Mouse (Mus musculus) cerebellum, adult 9-10 months (tissue): ENCODE results near the gene Stac3.

ENCODE experiments used
- DNase-seq: peaks from one replicate; pipeline ENCODE4 v3.0.0; 2022

Gene Stac3

DNA sequence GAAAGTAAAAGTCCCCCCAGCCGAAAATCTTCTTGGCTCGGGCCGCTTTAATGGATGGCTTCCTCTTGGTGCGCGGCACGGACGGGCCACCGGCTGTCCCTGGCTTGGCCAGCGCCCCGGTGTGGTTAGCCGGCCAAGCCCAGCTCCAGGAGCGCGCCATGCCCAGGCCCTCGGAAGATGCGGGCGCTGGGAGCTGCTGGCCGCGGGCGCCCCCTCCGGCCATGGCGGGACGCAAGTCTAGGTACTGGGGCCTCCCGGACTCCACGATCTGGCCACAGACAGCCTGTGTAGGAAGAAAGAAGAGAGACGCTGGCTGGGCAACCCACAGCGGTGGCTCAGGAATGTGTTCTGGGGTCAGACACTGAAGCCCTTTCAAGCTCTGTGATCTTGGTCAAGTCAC, 25.2 kb downstream of the Stac3 start:
- DNase-seq: no peak

DNA sequence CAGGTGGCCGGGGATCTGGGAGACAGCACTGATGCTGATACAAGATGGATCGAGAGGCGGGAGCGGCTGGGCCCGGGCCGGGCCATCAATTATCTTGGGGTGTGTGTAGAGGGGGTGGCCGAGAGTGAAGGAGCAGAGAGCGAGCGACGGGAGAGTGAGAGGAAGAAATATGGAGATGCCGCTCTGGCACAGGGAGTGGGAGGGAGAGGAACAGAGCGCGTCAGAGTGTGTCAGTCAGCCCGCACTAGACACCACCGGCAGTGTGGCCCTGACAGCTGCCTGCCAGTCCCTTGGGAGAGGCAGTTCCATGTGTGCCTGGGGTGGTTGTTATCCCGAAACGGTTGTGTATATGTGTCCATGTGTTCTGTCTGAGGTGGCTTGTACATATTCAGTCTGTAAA, 26.0 kb downstream of the Stac3 start:
- DNase-seq: no peak

DNA sequence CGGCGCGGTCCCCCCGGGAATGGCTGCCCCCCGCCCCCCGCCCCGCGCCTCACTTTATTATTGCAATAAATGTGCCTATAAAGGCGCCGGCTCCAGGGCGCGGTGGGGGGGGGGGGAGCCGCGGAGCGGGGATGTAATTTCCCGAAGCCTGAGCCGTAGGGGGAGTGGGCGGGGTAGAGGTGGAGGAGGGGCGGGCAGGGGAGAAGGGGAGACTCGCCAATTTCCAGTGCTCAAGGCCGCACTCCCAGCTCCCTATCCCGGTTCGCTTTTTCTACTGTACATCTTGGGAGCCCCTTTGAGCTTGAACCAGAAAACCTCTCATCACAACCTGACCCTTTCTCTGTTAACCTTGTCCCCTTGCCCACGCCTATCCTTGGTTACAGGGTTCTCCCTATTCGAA, 29.5 kb downstream of the Stac3 start:
- DNase-seq: no peak

DNA sequence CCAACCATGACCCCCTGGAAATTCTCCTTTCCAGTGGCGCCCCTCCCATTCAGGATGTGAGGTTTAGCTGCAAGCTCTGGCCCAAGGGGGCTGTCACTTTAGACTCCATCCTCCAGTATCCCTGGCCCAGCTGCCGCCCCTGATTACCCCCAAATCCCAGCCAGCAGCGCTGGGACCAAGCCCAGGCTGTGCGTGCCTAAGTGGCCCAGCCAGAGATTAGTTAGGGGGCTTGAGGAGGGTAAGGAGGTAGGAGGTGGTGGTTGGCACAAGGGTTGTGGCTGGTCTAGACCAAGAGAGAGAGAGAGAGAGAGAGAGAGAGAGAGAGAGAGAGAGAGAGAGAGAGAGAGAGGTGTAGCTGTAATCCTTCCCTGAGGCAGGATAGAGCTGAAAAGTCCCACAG, 30.1 kb downstream of the Stac3 start:
- no peak for DNase-seq

DNA sequence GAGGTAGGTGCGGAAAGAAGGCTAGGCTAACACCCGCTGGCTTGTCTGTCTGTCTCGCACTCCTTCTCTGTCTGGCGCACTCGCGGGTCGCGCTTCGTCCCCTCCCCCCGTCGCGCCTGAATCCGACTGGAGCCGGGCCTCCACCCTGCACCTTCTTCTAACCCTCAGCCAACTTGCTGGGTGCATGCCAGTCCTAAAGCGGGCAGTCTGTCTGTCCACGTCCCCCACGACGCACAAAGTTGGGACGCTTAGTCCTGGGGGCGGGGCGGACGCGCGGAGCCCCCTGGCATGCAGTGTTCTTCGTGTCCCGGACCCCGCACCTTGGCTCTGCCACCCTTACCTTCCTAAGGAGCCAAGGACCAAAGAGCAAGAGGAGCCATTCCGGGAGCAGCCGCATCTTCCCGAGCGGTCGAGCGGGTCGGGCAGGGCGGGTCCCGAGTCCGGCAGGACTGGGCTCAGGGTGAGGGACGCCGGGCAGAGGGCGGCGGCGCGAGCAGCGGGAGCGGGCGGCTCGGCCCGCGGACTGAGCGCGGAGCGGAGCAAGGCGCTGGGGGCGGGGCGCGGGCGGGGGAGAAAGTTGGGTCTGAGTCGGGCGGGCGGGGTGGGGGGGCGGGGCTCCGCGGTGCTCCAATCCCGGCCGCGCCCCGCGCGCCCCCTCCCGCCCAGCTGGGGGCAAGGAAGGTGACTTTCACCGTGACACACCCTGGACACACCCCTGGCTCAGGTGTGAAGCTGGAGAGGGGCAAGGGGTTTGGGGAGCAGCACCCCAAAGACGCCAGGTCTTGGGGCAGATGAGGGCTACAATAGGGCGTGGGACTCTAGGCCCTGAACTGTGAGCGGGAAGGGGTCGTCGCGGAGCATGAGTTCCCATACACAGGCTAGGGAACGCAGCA, 32.8 kb downstream of the Stac3 start, which contains the start of gene Nxph4:
Gene Nxph4 (minus strand): TSS at position 524 of the 893 bp plus-strand sequence.
- no peak for DNase-seq

DNA sequence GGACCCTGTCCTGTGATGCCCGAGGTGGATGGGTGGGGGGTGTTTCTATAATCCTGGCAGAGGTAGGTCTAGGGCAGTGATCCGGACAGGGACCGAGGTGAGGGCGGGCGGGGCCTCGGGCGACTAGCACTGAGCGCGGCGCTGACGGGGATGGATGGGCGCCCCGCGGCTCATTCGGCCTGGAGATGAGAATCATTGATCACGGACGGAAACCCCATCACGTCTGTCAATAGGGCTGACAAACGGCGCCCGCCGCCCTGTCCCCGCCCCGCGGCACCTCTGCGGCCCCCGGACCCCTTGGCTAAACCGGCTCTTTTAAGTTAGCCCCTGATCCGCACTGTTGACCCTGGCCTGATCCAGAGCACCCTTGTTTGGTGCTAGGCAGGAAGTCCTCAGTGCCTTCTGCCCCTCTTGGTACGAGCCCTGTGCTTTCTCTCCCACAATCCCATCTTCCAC, 33.5 kb downstream of the Stac3 start:
- DNase-seq: no peak

DNA sequence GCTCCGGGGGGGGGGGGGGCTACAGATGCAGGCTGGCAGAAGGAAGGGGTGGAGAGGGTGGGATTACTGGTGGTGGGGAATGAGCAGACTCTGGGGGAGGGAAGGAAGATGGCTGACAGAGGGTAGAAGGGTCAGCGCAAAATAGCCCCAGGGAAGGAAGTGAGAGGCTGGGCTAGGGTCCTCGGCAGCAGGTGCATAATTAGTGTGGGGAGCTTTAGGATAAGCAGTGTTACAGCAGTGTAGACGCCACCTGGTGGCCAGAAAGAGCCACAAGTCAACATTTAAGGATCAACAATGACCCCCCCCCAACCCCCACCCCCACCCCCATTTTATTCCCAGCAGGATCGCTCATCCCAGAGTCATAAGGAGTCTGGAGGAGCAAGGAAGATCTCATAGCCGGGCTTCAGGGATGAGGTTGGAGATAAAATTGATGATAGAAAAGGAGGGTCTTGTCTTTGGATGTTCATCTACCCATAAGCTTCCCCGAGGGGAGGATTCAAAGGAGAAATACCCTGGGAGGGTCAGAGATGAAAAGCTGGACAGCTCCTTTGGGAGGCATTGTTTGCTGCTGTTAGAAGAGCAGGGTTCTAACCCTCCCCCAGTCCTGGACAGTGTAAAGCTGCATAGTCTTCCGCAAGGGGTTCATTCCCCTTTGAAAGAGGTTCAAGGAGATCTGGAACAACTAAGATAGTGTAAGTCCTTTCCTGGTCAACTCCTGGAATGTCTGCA, 35.3 kb downstream of the Stac3 start:
- peak; percentile 75 for DNase-seq

DNA sequence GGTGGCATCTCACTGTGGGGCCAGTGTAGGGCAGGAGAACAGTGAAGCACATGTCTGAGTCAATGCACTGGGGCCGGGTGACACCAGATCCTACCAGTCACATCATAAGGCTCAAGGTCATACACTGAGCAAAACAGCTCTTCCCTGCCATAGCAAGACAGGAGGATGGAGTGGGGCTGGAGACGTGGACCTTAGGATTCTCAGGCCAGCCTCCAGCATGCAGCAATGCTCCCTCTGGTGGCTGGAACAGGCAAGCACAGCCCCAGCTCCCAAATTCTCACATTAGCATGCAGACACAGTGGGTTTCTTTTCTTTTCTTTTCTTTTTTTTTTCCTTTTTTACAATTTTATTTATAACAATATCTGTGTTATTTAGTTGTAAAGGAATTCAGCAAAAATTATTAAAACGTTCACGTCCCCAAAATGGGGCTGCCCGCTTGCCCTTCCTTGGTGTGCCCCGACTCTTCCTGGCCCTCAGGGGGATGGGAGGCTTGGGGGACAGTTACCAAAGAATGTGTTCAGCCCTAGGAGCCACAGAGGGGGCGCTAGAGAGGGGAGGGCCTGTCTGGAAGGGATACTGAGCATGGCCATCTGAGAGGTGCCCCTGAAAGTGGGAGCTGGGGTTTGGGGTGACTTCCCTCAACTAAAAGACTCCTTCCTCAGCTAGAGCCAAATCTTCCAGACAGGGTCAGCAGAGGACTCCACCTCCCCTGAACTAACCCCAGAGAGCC, 36.5 kb downstream of the Stac3 start:
- peak; percentile 92 for DNase-seq

DNA sequence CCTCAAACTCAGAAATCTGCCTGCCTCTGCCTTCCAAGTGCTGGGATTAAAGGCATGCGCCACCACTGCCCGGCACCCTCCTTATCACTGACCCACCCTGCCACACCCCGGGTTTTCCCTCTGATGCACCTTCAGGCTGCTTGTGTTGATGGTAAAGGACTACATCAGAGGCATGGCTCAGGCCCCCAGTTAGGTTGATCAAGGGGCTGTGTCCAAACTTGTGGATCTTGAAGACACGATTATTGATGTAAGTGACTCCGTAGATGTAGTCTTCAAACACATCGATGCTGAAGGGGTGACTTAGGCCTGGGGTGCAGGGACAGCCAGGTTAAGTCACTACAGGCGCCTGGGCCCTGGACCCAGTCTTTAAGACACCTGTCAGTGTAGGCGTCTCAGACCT, 40.0 kb downstream of the Stac3 start:
- DNase-seq: no peak

DNA sequence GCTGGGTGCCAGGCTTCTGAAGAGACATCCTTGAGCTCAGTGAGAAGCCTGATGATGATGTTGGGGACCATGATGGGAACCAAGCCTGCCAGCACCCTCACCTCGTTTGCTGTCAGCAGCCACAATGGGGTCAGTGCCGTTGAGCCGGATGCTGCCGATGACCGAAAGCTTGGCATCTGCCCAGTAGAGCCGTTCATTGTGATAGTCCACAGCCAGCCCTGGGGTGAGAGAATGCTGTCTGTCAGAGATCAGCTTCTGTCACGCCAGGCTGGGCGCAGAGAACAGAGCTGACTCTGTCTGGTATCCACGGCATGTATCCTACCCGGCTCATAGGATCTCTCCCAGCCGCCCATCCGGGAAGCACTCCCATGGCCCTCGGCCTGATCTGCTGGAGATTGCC, 40.6 kb downstream of the Stac3 start:
- DNase-seq: no peak

DNA sequence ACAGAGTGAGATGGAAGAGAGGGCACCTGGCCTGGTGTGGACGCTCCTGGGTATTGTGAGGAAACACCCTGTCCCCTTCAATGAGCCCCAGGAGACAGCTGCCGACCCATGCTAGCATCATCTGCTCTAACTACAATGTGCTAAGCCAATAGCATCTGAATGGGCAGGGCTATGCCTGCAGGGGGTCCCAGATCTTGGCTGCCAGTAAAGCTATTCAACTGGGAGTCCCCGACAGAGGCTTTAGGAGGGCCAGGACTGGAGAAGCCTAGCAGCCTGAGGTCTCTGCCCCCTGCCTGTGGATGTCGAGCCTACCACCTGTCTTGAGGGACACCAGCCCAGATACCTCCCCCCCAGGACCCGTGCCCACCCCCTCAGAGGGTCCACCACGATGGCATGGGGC, 41.2 kb downstream of the Stac3 start:
- DNase-seq: no peak

DNA sequence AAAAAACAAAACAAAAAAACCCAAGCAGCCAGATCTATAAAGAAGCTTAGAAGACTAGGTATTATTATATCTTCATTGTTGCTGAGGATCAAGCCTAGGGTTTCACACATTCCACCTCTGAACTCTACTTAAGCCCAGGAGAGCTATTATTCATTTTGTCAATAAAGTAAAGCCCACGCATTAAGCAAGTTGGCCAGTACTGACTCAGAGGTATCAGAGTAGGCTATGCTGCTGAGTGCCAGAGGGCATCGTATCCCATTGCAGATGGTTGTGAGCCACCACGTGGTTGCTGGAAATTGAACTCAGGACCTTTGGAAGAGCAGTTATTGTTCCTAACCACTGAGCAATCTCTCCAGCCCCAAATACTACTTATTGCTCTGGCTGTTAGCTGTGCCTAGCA, 42.4 kb downstream of the Stac3 start:
- DNase-seq: no peak

DNA sequence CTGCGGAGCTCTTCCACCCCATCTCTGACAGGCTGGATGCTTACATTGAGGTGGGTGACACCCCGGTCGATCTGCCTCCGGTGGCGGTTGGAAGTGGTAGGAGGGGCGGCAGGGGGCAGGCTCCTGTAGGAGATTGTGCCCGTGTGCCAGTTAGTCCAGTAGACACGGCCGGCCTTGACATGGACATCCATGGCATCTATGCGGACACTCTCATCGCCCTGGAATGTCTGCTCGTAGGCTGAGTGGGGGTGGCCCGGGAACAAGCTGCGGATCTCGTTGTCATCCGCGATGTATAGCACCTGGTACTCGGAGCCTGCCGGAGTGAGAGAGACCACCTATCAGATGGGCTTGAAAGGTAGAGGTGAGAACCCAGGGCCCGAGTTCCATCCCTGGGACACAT, 42.9 kb downstream of the Stac3 start:
- no peak for DNase-seq

DNA sequence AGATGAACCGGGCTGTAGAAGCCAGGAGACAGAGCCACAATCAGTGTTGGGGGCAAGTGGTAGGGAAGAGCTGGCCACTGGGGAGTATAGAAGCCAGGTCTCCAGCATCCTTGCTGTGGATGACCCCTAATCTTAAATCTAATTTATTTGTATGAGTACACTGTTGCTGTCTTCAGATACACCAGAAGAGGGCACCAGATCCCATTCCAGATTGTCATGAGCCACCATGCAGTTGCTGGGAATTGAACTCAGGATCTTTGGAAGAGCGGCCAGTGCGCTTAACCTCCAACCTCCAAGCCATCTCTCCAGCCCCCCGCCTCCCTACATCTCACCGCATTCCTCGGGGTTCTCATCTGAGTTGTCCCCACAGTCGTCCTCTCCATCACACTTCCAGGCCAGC, 45.0 kb downstream of the Stac3 start:
- DNase-seq: no peak

DNA sequence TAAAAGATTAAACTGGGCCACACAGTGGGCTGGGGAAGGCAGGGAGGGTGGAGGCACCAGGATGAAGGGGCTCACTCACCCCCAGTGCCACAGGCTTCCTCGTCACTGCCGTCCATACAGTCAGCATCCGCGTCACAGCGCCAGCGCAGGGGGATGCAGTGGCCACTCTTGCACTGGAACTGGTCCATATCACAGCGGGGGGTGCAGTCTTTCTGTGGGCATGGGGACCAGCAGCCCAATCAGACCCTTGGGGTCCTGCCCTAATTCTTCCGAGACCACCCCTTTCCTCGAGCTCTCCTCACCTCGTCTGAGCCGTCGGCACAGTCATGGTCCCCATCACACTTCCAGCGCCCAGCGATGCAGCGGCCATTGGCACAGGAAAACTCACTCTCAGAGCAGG, 46.8 kb downstream of the Stac3 start:
- no peak for DNase-seq

DNA sequence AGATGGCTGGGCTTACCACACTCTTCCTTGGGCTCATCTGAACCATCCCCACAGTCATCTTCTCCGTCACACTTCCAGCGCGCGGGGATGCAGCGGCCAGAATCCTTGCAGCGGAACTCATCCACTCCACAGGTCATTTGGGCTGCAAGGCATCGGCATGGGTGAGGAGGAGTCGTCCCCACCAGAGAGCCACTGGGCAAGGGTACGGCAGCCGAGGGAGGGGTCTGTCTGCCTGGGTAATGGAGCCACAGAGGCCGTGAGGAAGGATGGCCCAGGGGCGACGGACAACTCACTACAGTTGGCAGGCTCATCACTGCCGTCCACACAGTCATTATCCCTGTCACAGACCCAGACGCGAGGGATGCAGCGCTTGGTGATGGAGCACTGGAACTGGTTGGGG, 48.4 kb downstream of the Stac3 start:
- no peak for DNase-seq

DNA sequence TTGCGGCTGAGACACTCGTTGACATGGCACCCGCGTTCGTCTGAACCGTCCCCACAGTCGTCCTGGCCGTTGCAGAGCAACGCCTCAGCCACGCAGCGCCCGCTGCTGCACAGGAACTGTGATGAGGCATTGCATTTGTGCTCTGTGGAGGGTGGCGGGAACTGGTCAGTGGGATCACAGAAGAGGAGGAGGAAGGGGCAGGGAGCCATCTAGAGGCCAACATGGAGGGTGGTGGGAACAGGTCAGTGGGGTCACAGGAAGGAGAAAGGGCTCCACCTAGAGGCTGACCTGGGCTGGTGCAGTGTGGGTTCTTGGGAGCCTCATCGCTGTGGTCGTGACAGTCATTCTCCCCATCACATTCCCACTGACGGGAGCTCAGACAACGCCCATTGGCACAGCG, 54.2 kb downstream of the Stac3 start:
- DNase-seq: peak; percentile 56

DNA sequence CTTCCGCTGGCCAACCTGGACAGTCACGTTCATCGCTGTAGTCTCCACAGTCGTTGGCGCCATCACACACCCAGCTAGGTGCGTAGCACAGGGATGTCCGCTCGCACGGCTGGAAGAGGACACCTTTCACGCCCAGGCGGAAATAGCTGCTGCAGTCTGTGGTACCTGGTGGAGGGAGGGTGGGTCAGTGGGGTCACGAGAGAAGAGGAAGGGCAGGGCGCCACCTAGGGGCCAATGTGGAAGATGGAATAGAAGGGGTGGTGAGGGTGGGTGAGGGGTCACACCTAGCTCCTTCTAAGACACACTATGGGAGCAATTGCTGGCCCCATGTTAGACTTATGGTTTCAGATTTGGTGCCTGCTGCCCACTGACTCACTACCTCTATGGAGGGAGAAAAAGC, 55.9 kb downstream of the Stac3 start:
- no peak for DNase-seq
